Mouse (Mus musculus): ENCODE data around the gene Lrrc63. TPM values are rescaled to one million over a fixed set of nuclear protein-coding genes. Genes with fewer than 3 reads are reported as not detected.

Lrrc63 gene
- polyA plus RNA-seq, 1 experiment from 2014 or later, result not detected

DNA sequence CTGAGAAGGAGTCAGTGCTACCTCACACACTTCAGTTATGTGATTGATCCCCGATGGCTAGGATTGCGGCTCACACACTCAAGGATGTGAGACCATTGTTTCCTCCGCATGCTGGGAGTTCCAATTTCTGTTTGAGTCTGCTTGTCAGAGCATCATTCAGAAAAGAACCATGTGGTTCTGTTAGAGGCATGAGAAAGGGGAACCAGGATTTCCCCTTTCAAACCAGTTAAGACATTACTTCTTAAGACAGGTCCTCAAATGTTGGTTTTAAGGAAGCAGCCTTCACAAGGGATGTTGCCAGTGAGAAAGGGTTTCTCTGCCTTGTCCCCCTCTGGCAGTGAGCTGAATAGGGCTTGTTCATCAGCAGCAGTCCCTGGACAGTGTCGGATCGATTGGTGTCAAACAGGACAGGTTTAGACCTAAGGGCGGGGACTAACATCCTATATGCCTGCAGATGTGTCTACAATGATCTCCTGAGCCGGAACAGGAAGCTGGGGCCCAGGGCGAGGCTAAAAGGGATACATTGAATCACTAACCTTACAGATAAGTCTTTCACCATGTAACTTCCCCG is 73.7 kb downstream of the Lrrc63 start:
- H3K4me2 ChIP-seq, result no peak overlapping the region
- no peak overlapping the region for H3K9ac ChIP-seq
- no peaks in the 10 kb centered on the region for H3K27me3 ChIP-seq
- no peaks in the 10 kb centered on the region for H3K36me3 ChIP-seq
- no peak overlapping the region for H3K4me3 ChIP-seq (replicated peaks)
- no peak overlapping the region for H3K27ac ChIP-seq
- peaks cover 12% of the 10 kb centered on the region for H3K4me1 ChIP-seq
- no peaks in the 10 kb centered on the region for H3K9me3 ChIP-seq (replicated peaks)
- no peak for ATAC-seq (replicated peaks; ENCODE audit: low FRiP score)
- 81% methylated on average over 9 of the region's 9 CpGs for WGBS

DNA sequence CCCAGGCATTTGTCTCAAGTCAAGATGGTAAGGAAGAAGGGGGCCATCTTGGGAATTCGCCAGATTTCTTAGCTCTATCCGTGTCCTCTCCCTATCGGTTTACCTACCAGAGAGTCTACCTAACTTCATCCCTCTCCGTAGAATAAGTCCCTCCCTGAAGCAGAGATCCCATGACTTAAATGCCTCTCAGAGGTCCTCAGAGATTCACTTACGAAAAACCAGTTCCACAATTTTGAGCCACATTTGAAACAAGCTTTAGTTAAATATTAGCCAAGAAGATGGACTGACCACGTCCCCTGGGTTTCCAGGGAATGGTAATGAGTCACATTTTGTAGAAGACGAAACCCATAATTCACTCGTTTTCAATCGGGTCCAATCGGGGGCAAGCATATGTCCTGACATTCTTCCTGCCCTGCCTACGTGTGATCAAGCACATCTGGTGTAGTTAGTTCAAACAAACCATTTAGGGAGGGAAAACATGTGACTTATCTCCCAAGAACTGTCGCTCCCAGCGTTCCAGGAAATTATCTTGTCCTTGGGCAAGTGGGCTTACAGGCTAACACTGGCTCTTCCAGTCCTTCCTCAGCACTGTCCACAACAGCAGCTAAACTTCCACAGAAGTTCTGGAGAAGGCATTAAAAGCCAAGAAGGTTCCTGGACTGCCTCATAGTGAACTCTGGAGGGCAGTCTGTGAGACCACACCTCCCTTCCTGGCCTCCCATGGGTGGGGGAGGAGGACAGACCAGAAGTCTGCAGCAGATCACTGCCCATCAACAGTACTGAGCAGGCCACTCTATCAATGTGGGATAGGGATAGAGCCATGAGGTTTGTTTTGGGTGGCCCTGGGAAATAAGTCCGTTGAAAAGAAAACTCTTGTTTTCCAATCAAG is 76.0 kb downstream of the Lrrc63 start:
- no peaks in the 10 kb centered on the region for H3K36me3 ChIP-seq
- H3K4me1 ChIP-seq, result peaks cover 12% of the 10 kb centered on the region
- no peak overlapping the region for H3K9ac ChIP-seq
- 0 out of 2 replicates have a peak overlapping the region, but pooled peaks have one; percentile 20 for H3K27ac ChIP-seq
- H3K4me2 ChIP-seq, result no peak overlapping the region
- no peaks in the 10 kb centered on the region for H3K27me3 ChIP-seq
- no peaks in the 10 kb centered on the region for H3K9me3 ChIP-seq (replicated peaks)
- ATAC-seq (replicated peaks; ENCODE audit: low FRiP score), result peak; percentile 64
- WGBS, result 47% methylated on average over 14 of the region's 14 CpGs
- no peak overlapping the region for H3K4me3 ChIP-seq (replicated peaks)

GRCm38 (mm10) chr14:75052451-75052850 is 78.2 kb downstream of the Lrrc63 start:
- ATAC-seq (replicated peaks; ENCODE audit: low FRiP score), result no peak
- H3K4me2 ChIP-seq, result no peak overlapping the region
- WGBS, result 67% methylated on average over 8 of the region's 8 CpGs

DNA sequence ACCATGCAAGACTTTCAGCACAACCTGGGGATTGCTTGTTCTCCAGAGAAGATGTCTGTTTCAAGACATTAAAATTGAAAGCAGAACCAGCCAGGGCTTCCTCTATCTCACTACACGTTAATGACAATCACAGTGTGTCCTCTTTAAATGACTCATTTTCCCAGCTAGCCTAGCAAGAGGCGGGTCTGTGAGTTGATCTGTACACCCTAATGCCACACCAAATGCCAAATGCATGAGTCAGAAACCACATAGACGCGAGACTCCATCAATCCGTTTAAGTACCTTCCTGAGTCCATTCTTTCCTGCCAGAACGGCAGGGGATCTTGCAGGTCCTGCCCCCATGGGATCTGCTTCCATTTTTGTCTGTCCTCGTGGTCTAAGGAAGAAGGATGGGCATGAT is 85.5 kb downstream of the Lrrc63 start:
- Histone ChIP-seq H3K27ac (no peak overlapping the region), H3K4me3 (replicated peaks) (no peak overlapping the region), H3K4me2 (no peak overlapping the region), H3K9me3 (replicated peaks) (no peaks in the 10 kb centered on the region), H3K4me1 (no peaks in the 10 kb centered on the region), H3K36me3 (no peaks in the 10 kb centered on the region), H3K27me3 (no peaks in the 10 kb centered on the region), H3K9ac (no peak overlapping the region)
- WGBS, result 60% methylated on average over 7 of the region's 7 CpGs
- no peak for ATAC-seq (replicated peaks; ENCODE audit: low FRiP score)

More at GRCm38 (mm10) chr14:75052451-75052850, 78.2 kb downstream of the Lrrc63 start:
- Histone ChIP-seq H3K4me1 (peaks cover 12% of the 10 kb centered on the region), H3K9me3 (replicated peaks) (no peaks in the 10 kb centered on the region), H3K4me3 (replicated peaks) (no peak overlapping the region), H3K36me3 (no peaks in the 10 kb centered on the region), H3K27me3 (no peaks in the 10 kb centered on the region), H3K27ac (no peak overlapping the region), H3K9ac (no peak overlapping the region)

DNA sequence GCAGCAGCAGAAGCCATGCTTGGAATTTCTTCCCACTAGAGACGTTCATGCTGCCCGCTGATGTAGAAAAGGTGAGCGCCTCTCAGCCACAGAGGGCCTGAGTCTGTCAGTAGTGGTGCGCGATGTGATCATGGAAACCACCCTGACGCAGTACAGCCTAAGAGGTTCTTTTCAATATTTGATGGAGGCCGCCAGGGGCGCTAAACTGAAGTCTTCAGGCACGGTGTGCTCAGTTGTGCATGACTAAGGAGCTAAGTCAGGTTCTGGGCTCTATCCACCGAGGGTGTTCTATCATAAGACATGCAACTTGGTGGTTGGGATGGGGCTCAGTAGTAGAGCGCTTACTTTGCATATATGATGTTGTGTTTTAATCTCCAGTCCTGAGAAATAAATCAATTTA is 95.2 kb downstream of the Lrrc63 start:
- Histone ChIP-seq H3K36me3 (no peaks in the 10 kb centered on the region), H3K27me3 (no peaks in the 10 kb centered on the region), H3K9me3 (replicated peaks) (no peaks in the 10 kb centered on the region), H3K9ac (no peak overlapping the region), H3K4me2 (no peak overlapping the region), H3K4me3 (replicated peaks) (no peak overlapping the region), H3K27ac (no peak overlapping the region), H3K4me1 (no peaks in the 10 kb centered on the region)
- ATAC-seq (replicated peaks; ENCODE audit: low FRiP score), result no peak
- WGBS, result 69% methylated on average over 11 of the region's 11 CpGs

Other genes with a start within 250 kb of the Lrrc63 start
- gene Lrch1, start 183.0 kb downstream of the Lrrc63 start, polyA plus RNA-seq (2015; fragmentation: Nextera tagmentation; extraction: Ambion mirVana), result 20.1 and 20.8 TPM in 2 replicates
- gene Rubcnl, start 114.9 kb downstream of the Lrrc63 start, polyA plus RNA-seq (2015; fragmentation: Nextera tagmentation; extraction: Ambion mirVana), result 0.39 and 0.73 TPM in 2 replicates
- gene Lcp1, start 220 bp upstream of the Lrrc63 start, polyA plus RNA-seq (2015; fragmentation: Nextera tagmentation; extraction: Ambion mirVana), result 21.1 and 21.9 TPM in 2 replicates
- gene Cpb2, start 111.4 kb upstream of the Lrrc63 start, polyA plus RNA-seq (2015; fragmentation: Nextera tagmentation; extraction: Ambion mirVana), result 18.4 and 19.4 TPM in 2 replicates
- gene Zc3h13, start 153.5 kb upstream of the Lrrc63 start, polyA plus RNA-seq (2015; fragmentation: Nextera tagmentation; extraction: Ambion mirVana), result 34.0 and 36.1 TPM in 2 replicates

Measured in kidney, embryonic 15.5 days (tissue).